Comparison of ENCODE assay signal across 29 mouse cellular contexts in genomic region chrX:166453532-166453931, GRCm38 (mm10). TPM values are rescaled to one million over a fixed set of nuclear protein-coding genes. Genes with fewer than 3 reads are reported as not detected.
DNase-seq lines count a peak whose midpoint lies in the region; ATAC-seq and TF ChIP-seq lines count a peak whose summit lies in the region.
"Had no signal": no experiment of that assay in that cellular context is flagged by ENCODE, and none has a peak within 500 bp of the region (broad histone marks: within the 10 kb centered on the region; RNA-seq: fewer than 3 reads in every experiment).

No protein-coding gene starts in this region.

- no peak overlapping the region for H3K4me3 ChIP-seq in gastrocnemius, adult 2 months
- H3K4me3 ChIP-seq in midbrain, postnatal 0 days (ENCODE audit: low read depth, low read length), result no peak overlapping the region
- H3K4me3 ChIP-seq: forebrain, embryonic 10.5 days; forebrain, embryonic 13.5 days; heart, adult 2 months; heart, embryonic 10.5 days; heart, embryonic 13.5 days had no signal

- H3K27me3 ChIP-seq in midbrain, postnatal 0 days (ENCODE audit: insufficient read depth, low read length), result no peaks in the 10 kb centered on the region
- H3K27me3 ChIP-seq: CH12.LX; forebrain, embryonic 13.5 days; heart, embryonic 13.5 days had no signal

- H3K9ac ChIP-seq in midbrain, postnatal 0 days (replicated peaks; ENCODE audit: low read length, poor library complexity, severe bottlenecking), result no peak overlapping the region
- H3K9ac ChIP-seq: forebrain, embryonic 13.5 days; heart, embryonic 13.5 days; hindbrain, embryonic 14.5 days had no signal

- H3K4me1 ChIP-seq in midbrain, postnatal 0 days (ENCODE audit: insufficient read depth, low read length), result no peaks in the 10 kb centered on the region
- H3K4me1 ChIP-seq: forebrain, embryonic 10.5 days; forebrain, embryonic 13.5 days; heart, embryonic 10.5 days; heart, embryonic 13.5 days had no signal

- peak overlapping the region; percentile 48; the same call in 1 of the 2 replicates for H3K27ac ChIP-seq in gastrocnemius, adult 2 months
- H3K27ac ChIP-seq in midbrain, postnatal 0 days (ENCODE audit: low read depth, low read length), result no peak overlapping the region
- H3K27ac ChIP-seq: forebrain, embryonic 10.5 days; forebrain, embryonic 13.5 days; heart, adult 2 months; heart, embryonic 10.5 days; heart, embryonic 13.5 days; hindbrain, embryonic 14.5 days; hindbrain, postnatal 0 days had no signal

- DNase-seq in gastrocnemius, adult 2 months, result no peak
- DNase-seq in gastrocnemius, postnatal 10 days, result no peak
- peak; percentile 5 for DNase-seq in lung, postnatal 10 days
- no peak for DNase-seq in lung, postnatal 14 days
- peak; percentile 43 for DNase-seq in lung, postnatal 36 days
- DNase-seq in embryo, embryonic 10.5 days (ENCODE audit: low spot score), result no peak
- no peak for DNase-seq in midbrain, postnatal 0 days (ENCODE audit: low spot score)
- no peak for DNase-seq in cerebellum, postnatal 10 days
- DNase-seq: adrenal gland, postnatal 10 days; adrenal gland, postnatal 36 days; B cell, adult 2 months; cerebellum, adult 11 months; cerebellum, adult 2 months; cerebellum, adult 9-11 months; cerebellum, postnatal 36 days; gastrocnemius, postnatal 25 days; heart, adult 2 months; heart, postnatal 14 days; heart, postnatal 4 days had no signal

- no peaks in the 10 kb centered on the region for H3K9me3 ChIP-seq in midbrain, postnatal 0 days (ENCODE audit: low read length)
- H3K9me3 ChIP-seq: forebrain, embryonic 10.5 days; forebrain, embryonic 13.5 days; G1E; heart, embryonic 10.5 days; heart, embryonic 13.5 days had no signal

- intact Hi-C loops in gastrocnemius, adult 2 months (cut with DNase I), result no loop called here

- no peak overlapping the region for H3K4me2 ChIP-seq in midbrain, postnatal 0 days (ENCODE audit: low read depth, low read length, poor library complexity, severe bottlenecking)
- H3K4me2 ChIP-seq: forebrain, embryonic 13.5 days; heart, embryonic 13.5 days; hindbrain, embryonic 14.5 days had no signal

- WGBS in midbrain, postnatal 0 days, result 73% methylated on average over 6 of the region's 6 CpGs

- TF ChIP-seq CTCF in gastrocnemius, adult 2 months (IDR thresholded peaks at IDR 0.05), result no peak
- no peak for TF ChIP-seq CTCF in midbrain, postnatal 0 days (IDR thresholded peaks at IDR 0.05)

- H3K36me3 ChIP-seq in midbrain, postnatal 0 days (ENCODE audit: insufficient read depth, low read length), result no peaks in the 10 kb centered on the region

- no peak for ATAC-seq in midbrain, postnatal 0 days (ENCODE audit: low FRiP score)
- ATAC-seq: forebrain, embryonic 13.5 days; forebrain, embryonic 16.5 days; hindbrain, postnatal 0 days; Patski had no signal

RNA-seq across cellular contexts. Expression of gene Ofd1, which starts 13.0 kb away (rescaled TPM):
- total RNA-seq in gastrocnemius, adult 2 months (2021), result 1 to 10 TPM; 4.6 to 6.2 TPM
- total RNA-seq in gastrocnemius, postnatal 10 days (2021), result 1 to 10 TPM; 6.0 to 7.9 TPM
- total RNA-seq in midbrain, postnatal 0 days (2014; rRNA removed), result 5.3 and 8.0 TPM in 2 replicates
- polyA plus RNA-seq in midbrain, postnatal 0 days (2015; fragmentation: Nextera tagmentation; extraction: Ambion mirVana), result 6.4 and 6.7 TPM in 2 replicates

RNA-seq across cellular contexts. Expression of gene Trappc2, which starts 13.2 kb away (rescaled TPM):
- 10 to 100 TPM; 19.2 to 20.0 TPM for total RNA-seq in gastrocnemius, adult 2 months (2021)
- total RNA-seq in gastrocnemius, postnatal 10 days (2021), result 10 to 100 TPM; 19.3 to 20.6 TPM
- total RNA-seq in midbrain, postnatal 0 days (2014; rRNA removed), result 43.0 and 48.0 TPM in 2 replicates
- polyA plus RNA-seq in midbrain, postnatal 0 days (2015; fragmentation: Nextera tagmentation; extraction: Ambion mirVana), result 107 and 108 TPM in 2 replicates

RNA-seq across cellular contexts. Expression of gene Rab9, which starts 26.1 kb away (rescaled TPM):
- total RNA-seq in gastrocnemius, adult 2 months (2021), result 10 to 100 TPM; 18.6 to 20.0 TPM
- 10 to 100 TPM; 20.2 to 20.4 TPM for total RNA-seq in gastrocnemius, postnatal 10 days (2021)
- total RNA-seq in midbrain, postnatal 0 days (2014; rRNA removed), result 40.3 and 41.4 TPM in 2 replicates
- polyA plus RNA-seq in midbrain, postnatal 0 days (2015; fragmentation: Nextera tagmentation; extraction: Ambion mirVana), result 54.6 and 56.7 TPM in 2 replicates

Comparison
In these comparisons a context has a peak if more than half of its experiments do, and no peak if none do; other contexts are left out.
1. DNase-seq: peak in lung, postnatal 10 days (single experiment) and lung, postnatal 36 days (single experiment); none in gastrocnemius, adult 2 months (single experiment), gastrocnemius, postnatal 10 days (single experiment), lung, postnatal 14 days (single experiment), embryo, embryonic 10.5 days (single experiment), midbrain, postnatal 0 days (single experiment) and cerebellum, postnatal 10 days (0 of 2).